8 mouse cellular contexts compared by ENCODE assay signal in the genomic region with DNA sequence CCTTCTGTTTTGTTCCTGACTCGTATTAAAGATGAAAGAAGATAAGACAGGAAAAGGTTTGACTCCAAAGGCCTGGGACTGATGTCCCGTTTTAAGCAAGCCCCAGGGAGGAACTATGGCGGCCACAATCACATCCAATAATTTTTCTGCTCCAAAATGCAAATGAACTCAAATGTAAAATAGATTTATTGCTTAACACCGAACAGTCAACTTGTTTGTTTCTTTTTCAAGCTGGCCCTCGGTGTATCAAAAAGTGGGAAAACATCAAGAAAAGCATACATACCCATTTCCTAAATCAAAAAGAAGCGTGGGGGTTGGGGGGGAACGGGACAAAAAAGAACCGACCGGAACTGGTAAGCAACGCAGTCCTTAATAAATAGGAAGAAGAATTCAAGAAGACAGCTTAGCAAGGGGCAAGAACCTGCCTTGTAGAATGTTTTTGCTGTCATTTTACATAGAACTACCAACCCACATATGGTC. TPM values are rescaled to one million over a fixed set of nuclear protein-coding genes. Genes with fewer than 3 reads are reported as not detected.
DNase-seq lines count a peak whose midpoint lies in the region; ATAC-seq lines count a peak whose summit lies in the region.

No protein-coding gene starts in this region.

- DNase-seq in heart, adult 11 months = peak; percentile 91
- no peak for DNase-seq in heart, postnatal 14 days
- DNase-seq in CD4-positive helper T cell, adult 2 months (ENCODE audit: low read depth, low spot score) = peak; percentile 56
- no peak for DNase-seq in liver, embryonic 13.5 days
- no peak for DNase-seq in urinary bladder, postnatal 25 days (ENCODE audit: low spot score)
- no peak for DNase-seq in right cerebral cortex, adult 18-20 months
- DNase-seq in urinary bladder, postnatal 14 days (ENCODE audit: low spot score) = no peak

- no peak for ATAC-seq in forebrain, embryonic 15.5 days (replicated peaks)
- ATAC-seq in liver, embryonic 13.5 days (ENCODE audit: low read depth) = no peak

- H3K9me3 ChIP-seq in forebrain, embryonic 15.5 days = no peaks in the 10 kb centered on the region
- H3K9me3 ChIP-seq in liver, embryonic 13.5 days (replicated peaks) = no peaks in the 10 kb centered on the region

- H3K4me1 ChIP-seq in forebrain, embryonic 15.5 days = peaks cover 63% of the 10 kb centered on the region
- peaks cover 87% of the 10 kb centered on the region for H3K4me1 ChIP-seq in liver, embryonic 13.5 days (replicated peaks)

- peak overlapping the region; percentile 85 for H3K4me3 ChIP-seq in forebrain, embryonic 15.5 days
- H3K4me3 ChIP-seq in liver, embryonic 13.5 days (replicated peaks) = peak overlapping the region; percentile 98

- H3K27me3 ChIP-seq in forebrain, embryonic 15.5 days = no peaks in the 10 kb centered on the region
- no peaks in the 10 kb centered on the region for H3K27me3 ChIP-seq in liver, embryonic 13.5 days

- no peaks in the 10 kb centered on the region for H3K36me3 ChIP-seq in forebrain, embryonic 15.5 days
- no peaks in the 10 kb centered on the region for H3K36me3 ChIP-seq in liver, embryonic 13.5 days

- H3K4me2 ChIP-seq in forebrain, embryonic 15.5 days (replicated peaks) = peak overlapping the region; percentile 46
- H3K4me2 ChIP-seq in liver, embryonic 13.5 days = peak overlapping the region; percentile 97

- intact Hi-C loops in heart, postnatal 14 days (cut with DNase I) = loop anchor here (2.0 to 5.0 kb wide), 2 partner anchors 17 to 75 kb away; partner anchors contain the start of gene Zfp217

- peak overlapping the region; percentile 72 for H3K27ac ChIP-seq in forebrain, embryonic 15.5 days (replicated peaks)
- H3K27ac ChIP-seq in liver, embryonic 13.5 days = peak overlapping the region; percentile 90

- H3K9ac ChIP-seq in forebrain, embryonic 15.5 days (replicated peaks) = no peak overlapping the region
- peak overlapping the region; percentile 98 for H3K9ac ChIP-seq in liver, embryonic 13.5 days

- WGBS in forebrain, embryonic 15.5 days = 3% methylated on average over 10 of the region's 10 CpGs
- WGBS in liver, embryonic 13.5 days (ENCODE audit: insufficient replicate concordance) = 5% methylated on average over 10 of the region's 10 CpGs

RNA-seq across cellular contexts. Expression of gene Zfp217, which starts 15.9 kb away (rescaled TPM):
- 10 to 100 TPM; 14.3 to 17.1 TPM for total RNA-seq in heart, postnatal 14 days (2021)
- 1.4 and 1.9 TPM in 2 replicates for polyA plus RNA-seq in forebrain, embryonic 15.5 days (2015; fragmentation: Nextera tagmentation; extraction: Ambion mirVana)
- 3.6 and 3.7 TPM in 2 replicates for polyA plus RNA-seq in liver, embryonic 13.5 days (2015; fragmentation: Nextera tagmentation; extraction: Ambion mirVana)

Comparison
In these comparisons a context has a peak if more than half of its experiments do, and no peak if none do; other contexts are left out.
1. DNase-seq: peak in heart, adult 11 months (single experiment) and CD4-positive helper T cell, adult 2 months (single experiment); none in heart, postnatal 14 days (0 of 2), liver, embryonic 13.5 days (single experiment), urinary bladder, postnatal 25 days (single experiment), right cerebral cortex, adult 18-20 months (single experiment) and urinary bladder, postnatal 14 days (single experiment).